Mouse (Mus musculus): ENCODE data around the gene Hist1h2br. TPM values are rescaled to one million over a fixed set of nuclear protein-coding genes. Genes with fewer than 3 reads are reported as not detected.
A peak's percentile ranks its signal among the peaks of the same experiment; 100 is the strongest.
"Not testable (repeated sequence)": the region's sequence is repeated elsewhere in the genome, so short reads cannot be mapped to it uniquely, and the experiment has no call there.

The Hist1h2br gene
- 10 to 100 TPM; 17.7 to 21.3 TPM for total RNA-seq (2021)
- long read RNA-seq, experiment 1 = 0 reads
- long read RNA-seq, experiment 2 = 0 reads

DNA sequence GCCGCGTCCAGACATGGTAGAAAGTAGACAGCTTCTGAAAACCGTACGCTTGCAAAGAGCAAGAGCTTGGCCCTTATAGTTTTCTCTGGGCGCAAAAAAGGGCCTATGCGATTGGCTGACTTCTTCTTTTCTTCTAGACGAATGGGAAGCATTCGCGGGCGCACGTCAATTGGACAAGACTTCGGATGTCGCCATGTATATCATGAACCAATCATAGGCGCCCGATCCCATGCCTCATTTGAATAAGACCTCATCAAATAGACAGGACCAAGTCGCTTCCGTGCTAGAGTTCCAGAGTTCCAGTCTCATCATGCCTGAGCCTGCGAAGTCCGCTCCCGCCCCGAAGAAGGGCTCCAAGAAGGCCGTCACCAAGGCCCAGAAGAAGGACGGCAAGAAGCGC lies at the start of gene Hist1h2br, which contains the start of gene Hist1h2ap:
Gene Hist1h2br, plus strand, starts transcription at position 283 of the 400 bp plus-strand sequence.
Gene Hist1h2ap, minus strand, starts transcription at position 47 of the 400 bp plus-strand sequence.
- not testable (repeated sequence) for DNase-seq

DNA sequence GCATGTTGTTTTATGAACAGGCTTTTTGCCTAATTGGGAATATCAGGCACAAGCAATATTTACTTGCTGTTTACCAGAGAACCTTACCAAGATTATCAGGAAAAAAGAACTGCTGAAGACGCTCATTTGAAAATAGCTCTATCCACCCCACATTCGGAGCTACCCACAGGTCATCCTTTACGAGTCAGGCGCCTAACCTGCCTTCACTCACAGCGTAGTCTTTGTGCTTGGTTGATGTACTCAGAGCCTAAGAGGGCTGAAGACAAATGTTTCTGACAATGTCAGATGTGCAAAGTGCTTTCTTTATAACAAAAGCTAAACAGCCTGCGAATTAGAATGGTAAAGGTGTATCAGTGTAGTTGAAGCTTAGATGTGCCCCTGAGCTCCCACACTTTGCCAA lies 49.2 kb upstream of the Hist1h2br start:
- DNase-seq = no peak

DNA sequence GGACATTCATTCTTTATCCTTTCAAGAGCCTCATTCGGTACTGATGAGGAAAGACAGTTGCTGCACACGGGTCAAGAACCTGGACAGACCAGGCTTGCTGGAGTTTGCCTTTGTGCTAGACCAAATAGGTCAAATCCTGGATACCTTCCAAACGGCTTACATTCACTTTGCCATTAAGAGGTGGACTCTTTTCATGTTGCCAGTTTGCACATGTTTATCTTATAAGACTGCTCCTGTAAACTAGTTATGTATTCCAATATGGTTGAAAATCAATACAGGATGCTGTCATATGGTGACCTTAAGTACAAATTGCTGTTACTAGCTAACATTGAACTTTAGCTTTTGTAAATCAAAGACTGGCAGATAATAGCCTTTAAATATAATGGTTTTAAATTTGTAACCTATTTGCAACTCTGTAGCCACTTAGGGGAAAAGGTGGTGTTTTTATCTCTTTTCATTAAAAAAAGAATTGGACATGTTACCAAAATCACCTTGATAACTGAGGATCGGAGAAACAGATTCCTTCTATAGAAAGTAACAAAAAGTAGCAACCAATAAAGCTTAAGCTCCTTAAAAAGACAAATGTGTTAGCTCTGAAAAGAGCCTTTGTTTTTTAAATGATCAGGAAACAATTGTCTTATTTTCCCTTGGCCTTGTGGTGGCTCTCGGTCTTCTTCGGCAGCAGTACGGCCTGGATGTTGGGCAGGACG lies 47.2 kb upstream of the Hist1h2br start:
- DNase-seq = no peak

DNA sequence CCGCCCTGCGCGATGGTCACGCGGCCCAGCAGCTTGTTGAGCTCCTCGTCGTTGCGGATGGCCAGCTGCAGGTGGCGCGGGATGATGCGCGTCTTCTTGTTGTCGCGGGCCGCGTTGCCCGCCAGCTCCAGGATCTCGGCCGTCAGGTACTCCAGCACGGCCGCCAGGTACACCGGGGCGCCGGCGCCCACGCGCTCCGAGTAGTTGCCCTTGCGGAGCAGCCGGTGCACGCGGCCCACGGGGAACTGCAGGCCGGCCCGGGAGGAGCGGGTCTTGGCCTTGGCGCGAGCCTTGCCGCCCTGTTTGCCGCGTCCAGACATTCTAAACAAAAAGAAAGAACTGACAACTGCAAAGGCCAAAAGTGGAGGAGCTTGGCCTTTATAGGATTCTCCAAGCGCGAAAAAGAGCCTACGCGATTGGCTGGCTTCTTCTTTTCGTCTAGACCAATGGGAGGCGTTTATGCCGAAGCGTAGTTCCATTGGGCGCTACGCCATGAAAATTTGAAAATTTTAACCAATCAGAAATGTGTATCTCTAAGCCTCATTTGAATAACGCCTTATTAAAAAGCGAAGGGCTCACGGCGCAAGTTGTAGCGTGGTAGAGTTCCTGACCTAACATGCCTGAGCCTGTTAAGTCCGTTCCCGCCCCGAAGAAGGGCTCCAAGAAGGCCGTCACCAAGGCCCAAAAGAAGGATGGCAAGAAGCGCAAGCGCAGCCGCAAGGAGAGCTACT lies 46.5 kb upstream of the Hist1h2br start, which contains the start of the genes Hist1h2an and Hist1h2bp:
Gene Hist1h2an, minus strand, starts transcription at position 320 of the 731 bp plus-strand sequence.
Gene Hist1h2bp, plus strand, starts transcription at position 563 of the 731 bp plus-strand sequence.
- DNase-seq = peak; percentile 81

DNA sequence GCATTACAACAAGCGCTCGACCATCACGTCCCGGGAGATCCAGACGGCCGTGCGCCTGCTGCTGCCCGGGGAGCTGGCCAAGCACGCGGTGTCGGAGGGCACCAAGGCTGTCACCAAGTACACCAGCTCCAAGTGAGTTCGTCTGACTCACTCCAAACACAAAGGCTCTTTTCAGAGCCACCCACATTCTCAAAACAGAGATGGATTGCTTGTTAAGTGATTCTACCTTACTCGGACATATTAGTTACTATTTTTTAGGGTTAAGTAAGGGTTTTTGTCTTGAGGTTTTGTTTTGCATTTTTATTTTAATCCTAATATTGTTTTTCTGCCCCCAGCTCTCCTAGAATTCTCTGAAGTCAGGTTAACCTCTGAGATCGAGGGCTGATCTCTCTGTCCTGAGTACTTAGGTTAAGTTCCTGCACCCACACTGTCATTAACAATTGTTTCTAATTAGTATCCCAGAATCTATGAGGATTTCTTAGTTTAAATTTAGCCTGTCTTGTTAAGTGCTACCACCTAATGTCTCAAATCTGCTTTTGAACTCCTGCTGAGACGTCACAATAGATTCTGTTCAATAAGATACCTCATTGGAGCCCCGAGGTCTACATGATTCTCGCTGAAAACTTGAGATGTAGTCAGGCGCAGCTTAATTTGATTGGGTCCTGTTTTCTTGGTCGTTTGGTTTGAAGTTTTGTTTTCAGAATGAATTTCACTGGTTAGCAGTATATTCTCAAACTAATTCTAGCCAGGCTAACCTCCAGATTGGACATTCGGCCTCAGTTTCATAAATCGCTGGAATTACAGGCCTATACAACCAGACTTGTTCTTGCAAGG lies 45.6 kb upstream of the Hist1h2br start:
- no peak for DNase-seq

DNA sequence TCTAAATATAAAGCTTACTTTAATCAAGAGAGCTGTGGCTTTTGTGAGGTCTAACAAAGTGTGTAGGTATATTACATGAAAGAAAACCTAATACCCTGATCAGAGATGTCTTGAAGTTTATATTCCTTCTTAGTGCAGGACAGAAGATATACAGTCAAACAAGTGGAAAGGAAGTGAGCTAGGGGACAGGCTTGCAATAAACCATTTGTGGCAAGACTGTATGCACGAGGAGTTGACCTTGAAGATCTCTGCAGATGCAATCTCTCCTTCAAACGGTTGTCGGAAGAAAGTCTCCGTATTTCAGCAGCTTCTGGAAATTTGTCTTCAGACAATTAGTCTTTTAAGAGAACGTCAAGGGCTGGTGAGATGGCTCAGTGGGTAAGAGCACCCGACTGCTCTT lies 43.6 kb upstream of the Hist1h2br start:
- no peak for DNase-seq

DNA sequence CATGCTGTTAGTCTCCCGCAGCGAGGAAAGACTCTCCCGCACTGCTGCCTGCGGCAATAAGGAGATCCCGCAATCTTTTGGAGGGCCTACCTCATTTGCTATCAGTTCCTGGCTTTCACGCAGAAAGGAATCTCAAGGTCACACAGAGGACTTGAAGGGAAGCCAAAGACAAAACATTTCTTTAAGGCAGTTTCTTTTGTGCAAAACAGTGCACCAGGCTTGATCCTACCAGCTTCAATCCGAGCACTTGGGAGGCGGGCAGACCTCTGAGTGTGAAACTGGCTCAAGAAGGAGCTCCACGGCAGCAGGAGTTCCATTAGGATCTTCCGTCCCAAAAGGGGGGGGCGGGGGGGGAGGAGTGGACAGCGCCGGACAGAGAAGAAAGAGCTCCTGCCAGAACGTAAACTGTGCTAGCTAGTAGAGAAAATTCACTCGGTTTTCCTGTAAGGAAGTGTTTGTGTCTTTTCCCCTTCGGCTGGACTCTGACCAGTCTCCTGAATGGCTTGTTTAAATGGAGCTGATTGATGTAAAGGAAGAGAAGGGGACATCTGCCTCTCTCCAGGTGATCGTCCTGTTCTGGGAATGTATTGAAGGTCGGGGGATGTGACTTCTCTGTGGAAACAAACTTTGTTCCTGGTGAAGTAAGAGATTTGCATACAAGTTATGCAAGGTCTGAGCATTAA lies 42.8 kb upstream of the Hist1h2br start:
- DNase-seq = no peak

DNA sequence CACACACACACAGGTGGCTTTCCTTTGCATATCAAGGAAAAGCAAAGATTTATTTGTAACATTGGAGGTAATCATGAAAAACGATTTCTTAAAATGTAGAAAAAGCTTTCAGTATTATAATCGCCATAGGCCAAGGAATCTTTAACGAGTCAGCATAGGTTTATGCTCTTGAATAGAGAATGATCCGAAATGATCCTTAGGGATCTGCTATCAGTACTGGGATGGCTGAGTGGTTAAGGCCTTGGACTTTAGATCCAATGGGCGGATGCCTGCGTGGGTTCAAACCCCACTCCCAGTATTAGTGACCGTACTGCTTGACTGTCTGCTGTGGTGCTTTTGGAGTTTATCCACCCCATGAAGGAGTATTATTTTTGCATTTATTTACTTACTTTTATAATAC lies 38.0 kb upstream of the Hist1h2br start:
- DNase-seq = no peak

DNA sequence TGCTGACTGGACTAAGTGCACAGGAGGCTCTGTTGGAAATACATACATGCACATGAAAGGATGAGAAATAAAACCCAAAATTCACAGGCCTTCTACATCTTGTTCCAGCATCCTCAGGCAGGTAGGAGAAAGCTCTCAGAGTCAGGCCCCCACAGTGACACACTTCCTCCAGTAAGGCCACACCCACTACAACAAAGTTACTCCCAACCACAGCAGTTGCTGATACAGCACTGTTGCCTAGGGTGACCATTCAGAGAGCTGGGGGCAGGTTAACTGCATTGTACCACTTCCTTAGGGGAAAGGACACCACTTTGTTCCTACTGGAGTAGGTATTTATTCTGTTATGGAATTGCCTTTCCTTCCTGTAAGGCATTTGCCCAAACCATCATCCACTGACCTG lies 36.4 kb upstream of the Hist1h2br start:
- not testable (repeated sequence) for DNase-seq

DNA sequence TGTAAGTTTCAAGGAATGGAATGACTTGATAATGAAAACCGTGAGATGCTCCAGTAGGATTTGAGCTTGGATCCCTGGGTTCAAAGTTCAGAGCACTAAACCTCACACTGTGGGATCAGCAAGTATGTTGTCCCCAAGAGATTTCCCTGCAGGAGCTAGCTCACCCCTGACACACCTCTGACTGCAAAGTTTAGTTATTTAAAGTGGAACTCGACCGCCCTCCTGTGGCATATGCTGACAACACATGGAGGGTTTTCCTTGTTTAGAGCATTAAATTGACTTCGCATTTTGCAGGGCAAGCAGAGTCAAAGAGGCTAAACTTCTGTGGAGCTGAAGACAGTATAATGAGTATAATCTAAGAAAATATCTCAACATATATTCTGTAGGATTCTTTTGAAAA lies 30.5 kb upstream of the Hist1h2br start:
- not testable (repeated sequence) for DNase-seq

DNA sequence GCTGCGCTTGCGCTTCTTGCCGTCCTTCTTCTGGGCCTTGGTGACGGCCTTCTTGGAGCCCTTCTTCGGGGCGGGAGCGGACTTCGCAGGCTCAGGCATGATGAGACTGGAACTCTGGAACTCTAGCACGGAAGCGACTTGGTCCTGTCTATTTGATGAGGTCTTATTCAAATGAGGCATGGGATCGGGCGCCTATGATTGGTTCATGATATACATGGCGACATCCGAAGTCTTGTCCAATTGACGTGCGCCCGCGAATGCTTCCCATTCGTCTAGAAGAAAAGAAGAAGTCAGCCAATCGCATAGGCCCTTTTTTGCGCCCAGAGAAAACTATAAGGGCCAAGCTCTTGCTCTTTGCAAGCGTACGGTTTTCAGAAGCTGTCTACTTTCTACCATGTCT lies 23.5 kb upstream of the Hist1h2br start, which contains the start of the genes Hist1h2bq and Hist1h2ao:
Gene Hist1h2bq, minus strand, starts transcription at position 125 of the 400 bp plus-strand sequence.
Gene Hist1h2ao, plus strand, starts transcription at position 393 of the 400 bp plus-strand sequence.
- DNase-seq = not testable (repeated sequence)

DNA sequence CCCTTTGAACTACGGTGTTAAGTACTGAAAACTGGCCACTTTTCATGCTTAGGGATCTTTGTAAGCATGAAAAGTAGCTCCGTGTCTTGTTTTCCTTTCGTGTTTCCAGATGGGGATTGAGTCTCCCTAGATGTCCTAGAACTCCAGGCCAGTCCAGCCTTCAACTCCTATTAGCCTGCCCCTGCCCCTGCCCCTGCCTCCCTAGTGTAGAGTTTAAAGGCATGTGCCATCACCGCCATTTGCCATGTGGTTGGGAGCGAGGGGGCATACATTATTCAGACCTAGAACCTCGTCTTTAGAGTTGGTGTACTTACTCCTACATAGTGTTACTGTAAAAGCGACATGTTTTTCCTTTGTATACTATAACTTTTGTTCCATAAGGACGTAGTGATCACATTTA lies 22.5 kb upstream of the Hist1h2br start:
- DNase-seq = not testable (repeated sequence)

DNA sequence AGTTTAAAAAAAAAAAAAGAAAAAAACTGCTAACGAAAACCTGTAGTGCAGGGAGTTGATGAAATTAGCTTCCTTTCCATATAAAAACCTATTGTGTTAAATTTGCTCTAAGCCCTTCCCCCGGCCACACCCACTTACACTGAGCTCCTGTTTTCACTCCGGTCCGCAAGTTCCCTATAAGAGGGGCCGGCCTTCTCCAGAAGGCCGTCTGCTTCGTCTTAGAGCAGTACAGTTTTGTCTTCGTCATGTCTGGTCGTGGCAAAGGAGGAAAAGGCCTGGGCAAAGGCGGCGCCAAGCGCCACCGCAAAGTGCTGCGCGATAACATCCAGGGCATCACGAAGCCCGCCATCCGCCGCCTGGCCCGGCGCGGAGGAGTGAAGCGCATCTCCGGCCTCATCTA lies 22.0 kb upstream of the Hist1h2br start, which contains the start of gene Hist1h4m:
Gene Hist1h4m, plus strand, starts transcription at position 208 of the 400 bp plus-strand sequence.
- peak; percentile 20 for DNase-seq

DNA sequence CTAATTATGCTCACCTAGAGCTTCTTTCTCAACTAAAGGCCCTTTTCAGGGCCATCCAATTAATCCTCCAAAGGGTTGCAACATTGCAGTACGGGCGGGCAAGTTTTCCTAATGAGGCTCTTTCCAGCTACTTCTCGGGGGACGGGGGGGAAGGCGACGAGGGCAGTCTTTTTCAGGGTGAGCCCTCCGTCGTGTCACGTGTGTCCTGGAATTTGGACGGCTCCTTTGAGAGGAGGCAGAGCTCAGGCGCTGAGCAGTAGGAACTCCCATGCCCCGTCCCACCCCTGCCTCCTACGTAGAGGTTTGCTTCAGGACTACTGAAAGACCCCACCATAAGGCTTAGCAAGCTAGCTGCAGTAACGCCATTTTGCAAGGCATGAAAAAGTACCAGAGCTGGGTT lies 21.5 kb upstream of the Hist1h2br start:
- DNase-seq = not testable (repeated sequence)

DNA sequence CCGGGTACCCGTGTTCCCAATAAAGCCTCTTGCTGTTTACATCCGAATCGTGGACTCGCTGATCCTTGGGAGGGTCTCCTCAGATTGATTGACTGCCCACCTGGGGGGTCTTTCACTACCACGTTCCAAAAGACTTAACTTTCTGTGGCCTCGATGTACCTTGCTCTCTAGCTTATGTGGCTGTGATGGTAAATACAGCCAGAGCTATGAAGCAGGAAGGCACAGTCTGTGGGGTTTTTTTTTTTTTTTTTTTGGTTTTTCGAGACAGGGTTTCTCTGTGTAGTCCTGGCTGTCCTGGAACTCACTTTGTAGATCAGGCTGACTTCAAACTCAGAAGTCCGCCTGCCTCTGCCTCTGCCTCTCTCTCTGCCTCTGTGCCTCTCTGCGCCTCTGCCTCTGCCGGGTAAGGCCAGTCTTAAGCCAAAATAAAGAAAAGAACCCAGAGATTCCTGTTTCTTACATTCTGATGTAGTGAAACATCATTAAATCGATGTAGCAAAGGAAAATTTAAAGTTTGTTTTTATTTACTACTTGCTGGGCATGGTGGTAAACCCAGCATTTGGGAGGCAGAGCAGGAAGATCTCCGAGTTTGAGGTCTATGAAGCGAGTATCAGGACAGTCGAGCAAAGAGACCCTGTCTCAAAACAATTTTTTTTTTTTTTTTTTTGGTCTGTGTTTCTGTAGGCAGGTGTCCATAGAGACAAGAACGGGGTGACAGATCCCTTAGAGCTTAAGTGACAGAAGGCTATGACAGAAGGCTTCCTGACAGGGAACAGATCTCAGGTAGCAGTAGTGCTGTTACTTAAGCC lies 13.3 kb upstream of the Hist1h2br start:
- DNase-seq = not testable (repeated sequence)

DNA sequence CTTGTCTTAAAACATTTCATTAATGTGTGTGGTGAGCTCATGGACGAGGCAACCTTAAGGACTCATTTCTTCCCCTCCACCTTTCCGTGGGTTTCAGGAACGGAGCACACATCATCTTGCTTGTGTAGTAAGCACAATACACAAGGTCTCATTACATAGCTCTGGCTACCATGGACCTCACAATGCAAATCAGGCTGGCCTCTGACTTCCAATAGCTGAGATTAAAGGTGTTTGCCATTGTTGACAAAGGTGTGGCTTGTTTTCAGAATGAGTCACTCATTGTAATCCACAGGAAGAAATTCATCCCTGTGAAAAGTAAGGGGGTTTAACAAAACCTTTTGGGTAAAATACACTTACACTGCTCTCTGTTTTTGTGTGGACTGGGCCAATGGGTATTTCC lies 5.0 kb upstream of the Hist1h2br start:
- DNase-seq = no peak

DNA sequence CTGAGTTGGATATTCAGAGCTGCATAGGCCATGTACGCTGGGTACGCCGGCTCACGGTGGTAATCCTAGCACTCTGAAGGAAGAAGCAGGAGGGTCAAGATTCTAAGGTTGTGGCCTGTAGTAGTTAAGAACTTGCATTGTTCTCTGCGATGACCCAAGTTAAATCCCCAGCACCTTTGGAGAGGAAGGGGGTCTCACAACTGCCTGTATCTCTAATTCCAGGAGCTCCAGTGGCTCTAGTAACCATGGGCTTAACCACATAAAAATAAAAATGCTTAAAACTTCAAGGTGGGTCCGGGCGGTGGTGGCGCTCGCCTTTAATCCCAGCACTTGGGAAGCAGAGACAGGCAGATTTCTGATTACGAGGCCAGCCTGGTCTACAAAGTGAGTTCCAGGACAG lies 3.2 kb upstream of the Hist1h2br start:
- DNase-seq = no peak

DNA sequence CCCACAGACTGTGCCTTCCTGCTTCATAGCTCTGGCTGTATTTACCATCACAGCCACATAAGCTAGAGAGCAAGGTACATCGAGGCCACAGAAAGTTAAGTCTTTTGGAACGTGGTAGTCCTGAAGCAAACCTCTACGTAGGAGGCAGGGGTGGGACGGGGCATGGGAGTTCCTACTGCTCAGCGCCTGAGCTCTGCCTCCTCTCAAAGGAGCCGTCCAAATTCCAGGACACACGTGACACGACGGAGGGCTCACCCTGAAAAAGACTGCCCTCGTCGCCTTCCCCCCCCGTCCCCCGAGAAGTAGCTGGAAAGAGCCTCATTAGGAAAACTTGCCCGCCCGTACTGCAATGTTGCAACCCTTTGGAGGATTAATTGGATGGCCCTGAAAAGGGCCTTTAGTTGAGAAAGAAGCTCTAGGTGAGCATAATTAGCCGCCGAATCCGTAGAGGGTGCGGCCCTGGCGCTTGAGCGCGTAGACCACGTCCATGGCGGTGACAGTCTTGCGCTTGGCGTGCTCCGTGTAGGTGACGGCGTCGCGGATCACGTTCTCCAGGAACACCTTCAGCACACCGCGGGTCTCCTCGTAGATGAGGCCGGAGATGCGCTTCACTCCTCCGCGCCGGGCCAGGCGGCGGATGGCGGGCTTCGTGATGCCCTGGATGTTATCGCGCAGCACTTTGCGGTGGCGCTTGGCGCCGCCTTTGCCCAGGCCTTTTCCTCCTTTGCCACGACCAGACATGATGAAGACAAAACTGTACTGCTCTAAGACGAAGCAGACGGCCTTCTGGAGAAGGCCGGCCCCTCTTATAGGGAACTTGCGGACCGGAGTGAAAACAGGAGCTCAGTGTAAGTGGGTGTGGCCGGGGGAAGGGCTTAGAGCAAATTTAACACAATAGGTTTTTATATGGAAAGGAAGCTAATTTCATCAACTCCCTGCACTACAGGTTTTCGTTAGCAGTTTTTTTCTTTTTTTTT lies 1.8 kb upstream of the Hist1h2br start, which contains the start of gene Hist1h4n:
Gene Hist1h4n, minus strand, starts transcription at position 779 of the 977 bp plus-strand sequence.
- DNase-seq = not testable (repeated sequence)

DNA sequence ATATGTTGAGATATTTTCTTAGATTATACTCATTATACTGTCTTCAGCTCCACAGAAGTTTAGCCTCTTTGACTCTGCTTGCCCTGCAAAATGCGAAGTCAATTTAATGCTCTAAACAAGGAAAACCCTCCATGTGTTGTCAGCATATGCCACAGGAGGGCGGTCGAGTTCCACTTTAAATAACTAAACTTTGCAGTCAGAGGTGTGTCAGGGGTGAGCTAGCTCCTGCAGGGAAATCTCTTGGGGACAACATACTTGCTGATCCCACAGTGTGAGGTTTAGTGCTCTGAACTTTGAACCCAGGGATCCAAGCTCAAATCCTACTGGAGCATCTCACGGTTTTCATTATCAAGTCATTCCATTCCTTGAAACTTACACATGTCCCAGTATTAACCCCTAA lies 7.0 kb downstream of the Hist1h2br start:
- not testable (repeated sequence) for DNase-seq
